Mouse (Mus musculus) kidney, embryonic 16.5 days (tissue): ENCODE results near the gene Abcc3. TPM values are rescaled to one million over a fixed set of nuclear protein-coding genes. Genes with fewer than 3 reads are reported as not detected.
A peak's percentile ranks its signal among the peaks of the same experiment; 100 is the strongest.

Experiments
- ATAC-seq: fragments of 200-750 bp; cut with Nextera tagmentation; 2 replicates; pipeline ENCODE4 v1.8.0; 2017; ENCODE audit warnings: moderate TSS enrichment; ENCODE audit not compliant: low FRiP score, low TSS enrichment
- H3K27ac ChIP-seq: fragments of 300-500 bp; sonication (generic); 2 replicates; pipeline ENCODE4 v1.5.1; 2014; ENCODE audit warnings: low read length
- H3K27me3 ChIP-seq: fragments of 300-500 bp; sonication (generic); 2 replicates; pipeline ENCODE4 v1.6.1; 2014; ENCODE audit warnings: low read length, control low read depth, mixed read lengths; ENCODE audit not compliant: insufficient read depth
- H3K36me3 ChIP-seq: fragments of 300-500 bp; sonication (generic); 2 replicates; pipeline ENCODE4 v1.6.1; 2014; ENCODE audit warnings: low read length, control low read depth, mixed read lengths; ENCODE audit not compliant: insufficient read depth
- H3K4me1 ChIP-seq: fragments of 300-500 bp; sonication (generic); 2 replicates; pipeline ENCODE4 v1.6.1; 2014; ENCODE audit warnings: low read length, control low read depth, mixed read lengths; ENCODE audit not compliant: insufficient read depth
- H3K4me2 ChIP-seq: fragments of 300-500 bp; sonication (generic); replicated peaks from 2 replicates; pipeline ENCODE4 v1.6.1; 2014; ENCODE audit warnings: low read depth, low read length
- H3K4me3 ChIP-seq: fragments of 300-500 bp; sonication (generic); 2 replicates; pipeline ENCODE4 v1.5.1; 2014; ENCODE audit warnings: mild to moderate bottlenecking, low read length
- H3K9ac ChIP-seq: fragments of 300-500 bp; sonication (generic); replicated peaks from 2 replicates; pipeline ENCODE4 v1.6.1; 2014; ENCODE audit warnings: low read length
- H3K9me3 ChIP-seq: fragments of 300-500 bp; sonication (generic); 2 replicates; pipeline ENCODE4 v1.6.1; 2016; ENCODE audit warnings: low read length, control low read depth
- WGBS: fragments of 180-500 bp; shearing (Covaris S2); extraction: QIAGEN DNeasy Blood & Tissue Kit; methylation state at CpG from one replicate; pipeline ENCODE4 v1.1.7; 2014; 5-methylcytosine and 5-hydroxymethylcytosine counted together
- polyA plus RNA-seq: library from polyadenylated mRNA; unstranded; fragments of >200 nt; fragmentation: Nextera tagmentation; extraction: Ambion mirVana; gene quantifications from 2 replicates; pipeline ENCODE4 v1.2.1, GENCODE M21; 2015

Abcc3 gene
- polyA plus RNA-seq, 1 experiment from 2014 or later, result 7.0 TPM

- Histone ChIP-seq H3K27me3 (no peaks in the 10 kb centered on the region), H3K9ac (no peak overlapping the region), H3K36me3 (peaks cover 42% of the 10 kb centered on the region), H3K4me2 (no peak overlapping the region), H3K27ac (no peak overlapping the region), H3K4me1 (0 out of 2 replicates have a peak, but pooled peaks cover 3% of the 10 kb centered on the region), H3K4me3 (no peak overlapping the region), H3K9me3 (no peaks in the 10 kb centered on the region)
- no peak for ATAC-seq
Measured at GRCm38 (mm10) chr11:94336551-94336950, 56.2 kb downstream of the Abcc3 start.

GRCm38 (mm10) chr11:94334386-94334968, 58.3 kb downstream of the Abcc3 start:
- Histone ChIP-seq H3K9me3 (no peaks in the 10 kb centered on the region), H3K9ac (no peak overlapping the region), H3K4me1 (peaks cover 13% of the 10 kb centered on the region), H3K4me2 (no peak overlapping the region), H3K36me3 (peaks cover 39% of the 10 kb centered on the region), H3K4me3 (no peak overlapping the region), H3K27me3 (no peaks in the 10 kb centered on the region), H3K27ac (no peak overlapping the region)
- ATAC-seq, result no peak
- 87% methylated on average over 8 of the region's 8 CpGs for WGBS

- 85% methylated on average over 6 of the region's 6 CpGs for WGBS
- H3K36me3 ChIP-seq, result peaks cover 24% of the 10 kb centered on the region
- H3K27me3 ChIP-seq, result no peaks in the 10 kb centered on the region
- no peak for ATAC-seq
- H3K9me3 ChIP-seq, result no peaks in the 10 kb centered on the region
- H3K4me1 ChIP-seq, result peaks cover 24% of the 10 kb centered on the region
- no peak overlapping the region for H3K9ac ChIP-seq
- no peak overlapping the region for H3K4me2 ChIP-seq
- H3K27ac ChIP-seq, result no peak overlapping the region
- H3K4me3 ChIP-seq, result no peak overlapping the region
Measured at GRCm38 (mm10) chr11:94332726-94333125, 60.1 kb downstream of the Abcc3 start.

- Histone ChIP-seq H3K4me1 (peaks cover 31% of the 10 kb centered on the region), H3K27ac (no peak overlapping the region), H3K36me3 (peaks cover 9% of the 10 kb centered on the region; the same call in 1 of the 2 replicates), H3K4me2 (no peak overlapping the region), H3K4me3 (no peak overlapping the region), H3K27me3 (no peaks in the 10 kb centered on the region), H3K9ac (no peak overlapping the region), H3K9me3 (no peaks in the 10 kb centered on the region)
- ATAC-seq, result no peak
- 92% methylated on average over 3 of the region's 3 CpGs for WGBS
Measured at GRCm38 (mm10) chr11:94330211-94330610, 62.6 kb downstream of the Abcc3 start.

GRCm38 (mm10) chr11:94329270-94329891, 63.4 kb downstream of the Abcc3 start:
- Histone ChIP-seq H3K4me2 (peak overlapping the region; percentile 73), H3K36me3 (peaks cover 3% of the 10 kb centered on the region; the same call in 1 of the 2 replicates), H3K4me1 (peaks cover 31% of the 10 kb centered on the region), H3K9me3 (no peaks in the 10 kb centered on the region), H3K27me3 (no peaks in the 10 kb centered on the region), H3K27ac (no peak overlapping the region), H3K9ac (no peak overlapping the region), H3K4me3 (no peak overlapping the region)
- ATAC-seq, result no peak
- whole genome bisulfite sequencing, result 52% methylated on average over 4 of the region's 4 CpGs

- H3K9ac ChIP-seq, result peak overlapping the region; percentile 98
- H3K36me3 ChIP-seq, result no peaks in the 10 kb centered on the region
- peak overlapping the region; percentile 73 for H3K4me2 ChIP-seq
- H3K9me3 ChIP-seq, result no peaks in the 10 kb centered on the region
- 3% methylated on average over 10 of the region's 10 CpGs for whole genome bisulfite sequencing
- H3K4me3 ChIP-seq, result peak overlapping the region; percentile 77
- no peak for ATAC-seq
- H3K27me3 ChIP-seq, result no peaks in the 10 kb centered on the region
- peaks cover 31% of the 10 kb centered on the region for H3K4me1 ChIP-seq
- peak overlapping the region; percentile 99 for H3K27ac ChIP-seq
Measured at GRCm38 (mm10) chr11:94328644-94329025, 64.2 kb downstream of the Abcc3 start.

- no peaks in the 10 kb centered on the region for H3K27me3 ChIP-seq
- peak within 1 kb of the TSS; percentile 77 for H3K4me3 ChIP-seq
- WGBS, result 0% methylated on average over 57 of the region's 78 CpGs
- H3K4me1 ChIP-seq, result peaks cover 31% of the 10 kb centered on the region
- H3K9ac ChIP-seq, result peak within 1 kb of the TSS; percentile 98
- peak within 1 kb of the TSS; percentile 73 for H3K4me2 ChIP-seq
- H3K9me3 ChIP-seq, result no peaks in the 10 kb centered on the region
- no peaks in the 10 kb centered on the region for H3K36me3 ChIP-seq
- ATAC-seq, result peak; percentile 91
- H3K27ac ChIP-seq, result peak within 1 kb of the TSS; percentile 99
Measured at GRCm38 (mm10) chr11:94327693-94328643, 64.8 kb downstream of the Abcc3 start, which contains the start of gene Ankrd40. Gene Ankrd40 (plus strand): TSS chr11:94328001.

- Histone ChIP-seq H3K4me2 (peak overlapping the region; percentile 73), H3K9me3 (no peaks in the 10 kb centered on the region), H3K36me3 (no peaks in the 10 kb centered on the region), H3K27me3 (no peaks in the 10 kb centered on the region), H3K4me3 (peak overlapping the region; percentile 77), H3K9ac (peak overlapping the region; percentile 50), H3K27ac (peak overlapping the region; percentile 33), H3K4me1 (peaks cover 36% of the 10 kb centered on the region)
- 7% methylated on average over 10 of the region's 10 CpGs for WGBS
- ATAC-seq, result peak; percentile 64; the same call in 1 of the 2 replicates
Measured at GRCm38 (mm10) chr11:94326961-94327411, 65.8 kb downstream of the Abcc3 start.

- no peak overlapping the region for H3K27ac ChIP-seq
- no peak overlapping the region for H3K4me2 ChIP-seq
- H3K27me3 ChIP-seq, result no peaks in the 10 kb centered on the region
- ATAC-seq, result no peak
- H3K9ac ChIP-seq, result no peak overlapping the region
- 87% methylated on average over 5 of the region's 5 CpGs for WGBS
- H3K4me3 ChIP-seq, result no peak overlapping the region
- no peaks in the 10 kb centered on the region for H3K9me3 ChIP-seq
- peaks cover under 1% of the 10 kb centered on the region; the same call in 1 of the 2 replicates for H3K36me3 ChIP-seq
- peaks cover 32% of the 10 kb centered on the region for H3K4me1 ChIP-seq
Measured at GRCm38 (mm10) chr11:94324618-94325017, 68.2 kb downstream of the Abcc3 start.
